Mouse (Mus musculus) Muller cell, postnatal 12 days (primary cell): ENCODE data around the gene Fcf1.
A peak's percentile ranks its signal among the peaks of the same experiment; 100 is the strongest.

Source experiments
- DNase-seq: peaks from one replicate; pipeline ENCODE4 v3.0.0-alpha.2; 2015; ENCODE audit errors: inconsistent ontology term

Fcf1 gene

GRCm38 (mm10) chr12:84970428-84971096 is at the start of gene Fcf1, which contains the start of gene Arel1:
Gene Fcf1, plus strand, starts transcription at chr12:84970897.
Gene Arel1, minus strand, starts transcription at chr12:84970900.
- DNase-seq, result peak; percentile 84

GRCm38 (mm10) chr12:84921881-84922419 is 48.7 kb upstream of the Fcf1 start:
- DNase-seq, result no peak

DNA sequence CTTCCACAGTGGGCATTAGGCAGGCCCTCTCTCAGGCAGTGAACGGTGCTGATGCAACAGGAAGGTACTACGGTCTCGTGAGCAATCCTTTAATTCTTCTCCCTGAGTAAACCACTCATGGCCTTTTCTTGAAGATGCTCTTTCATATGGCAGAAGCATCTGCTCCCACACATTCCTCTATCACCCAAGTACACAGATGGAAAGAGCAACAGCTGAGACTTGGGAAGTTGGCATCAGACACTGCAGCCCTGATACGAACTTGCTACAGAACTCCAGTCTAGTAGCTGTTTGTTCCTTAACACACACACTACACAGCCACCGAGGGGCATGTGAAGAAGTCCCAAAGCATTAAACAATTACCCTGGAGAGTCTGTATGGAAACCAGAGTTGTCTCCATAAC is 46.4 kb upstream of the Fcf1 start:
- DNase-seq, result no peak

GRCm38 (mm10) chr12:84926542-84926941 is 44.2 kb upstream of the Fcf1 start:
- no peak for DNase-seq

GRCm38 (mm10) chr12:84932210-84932609 is 38.5 kb upstream of the Fcf1 start:
- DNase-seq, result no peak

- no peak for DNase-seq
Measured at GRCm38 (mm10) chr12:84935343-84935742, 35.4 kb upstream of the Fcf1 start.

- DNase-seq, result no peak
Measured at GRCm38 (mm10) chr12:84939117-84939516, 31.6 kb upstream of the Fcf1 start.

DNA sequence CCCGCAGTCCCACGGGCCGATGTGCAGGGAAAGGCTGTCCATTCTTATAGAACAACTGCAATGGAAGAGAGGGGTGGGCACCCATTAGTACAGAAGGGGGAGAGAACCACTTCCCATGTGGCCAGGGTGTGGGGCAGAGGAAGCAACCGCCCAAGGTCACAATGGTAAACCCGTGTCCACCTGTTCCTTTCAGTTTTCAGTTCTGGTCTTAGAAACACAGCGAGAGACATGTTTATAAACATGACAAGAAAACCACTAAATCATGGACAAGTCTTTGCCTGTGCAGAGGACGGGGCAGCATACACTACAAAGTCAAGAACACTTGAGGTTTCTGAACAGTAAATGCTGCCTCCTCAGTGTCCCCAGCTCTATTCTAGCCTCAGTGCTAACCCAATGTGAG is 30.4 kb upstream of the Fcf1 start:
- no peak for DNase-seq

- no peak for DNase-seq
Measured at GRCm38 (mm10) chr12:84941717-84942116, 29.0 kb upstream of the Fcf1 start.

DNA sequence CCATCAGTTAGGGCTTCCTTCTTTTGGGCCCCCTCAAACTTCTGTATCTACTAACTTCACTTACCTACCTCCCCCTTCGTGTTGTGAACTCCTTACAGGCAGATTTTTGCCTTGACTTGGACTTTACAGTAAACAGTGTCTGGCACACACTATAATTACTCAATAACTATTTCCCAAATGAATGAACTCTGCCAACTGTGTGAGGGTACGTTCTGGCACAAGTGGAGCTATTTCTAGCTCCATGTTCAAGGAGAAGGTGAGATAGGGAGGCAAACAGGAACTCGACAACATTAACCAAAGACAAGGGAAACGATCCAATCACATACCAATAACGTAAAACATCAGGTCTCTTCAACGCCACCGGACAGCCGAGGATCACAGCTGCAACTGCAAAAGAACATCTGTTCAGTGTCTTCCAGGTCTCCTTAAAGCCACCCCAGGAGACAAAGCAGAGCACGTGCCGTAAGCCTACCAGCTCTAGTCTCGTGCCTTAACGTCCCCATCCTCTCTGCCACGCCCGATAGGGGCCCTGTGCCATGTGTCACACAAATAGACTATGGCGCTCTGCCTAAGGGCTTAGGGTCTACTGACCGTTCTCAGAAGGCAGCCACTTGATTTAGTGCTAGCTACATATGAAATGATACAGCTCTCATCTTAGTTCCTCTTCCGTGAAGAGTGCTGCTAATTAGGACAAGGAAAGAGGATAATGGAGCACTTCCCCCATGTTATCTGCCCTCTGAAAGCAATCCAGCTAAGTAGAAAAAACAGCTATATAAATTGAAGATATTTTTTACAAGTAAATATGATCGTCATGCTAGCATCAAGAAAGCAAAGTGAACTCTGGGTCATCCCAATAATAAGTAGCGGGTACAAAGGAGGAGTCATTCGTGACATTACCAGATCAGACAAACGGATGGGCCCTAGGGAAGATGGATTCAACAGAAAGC is 27.4 kb upstream of the Fcf1 start:
- DNase-seq, result no peak

DNA sequence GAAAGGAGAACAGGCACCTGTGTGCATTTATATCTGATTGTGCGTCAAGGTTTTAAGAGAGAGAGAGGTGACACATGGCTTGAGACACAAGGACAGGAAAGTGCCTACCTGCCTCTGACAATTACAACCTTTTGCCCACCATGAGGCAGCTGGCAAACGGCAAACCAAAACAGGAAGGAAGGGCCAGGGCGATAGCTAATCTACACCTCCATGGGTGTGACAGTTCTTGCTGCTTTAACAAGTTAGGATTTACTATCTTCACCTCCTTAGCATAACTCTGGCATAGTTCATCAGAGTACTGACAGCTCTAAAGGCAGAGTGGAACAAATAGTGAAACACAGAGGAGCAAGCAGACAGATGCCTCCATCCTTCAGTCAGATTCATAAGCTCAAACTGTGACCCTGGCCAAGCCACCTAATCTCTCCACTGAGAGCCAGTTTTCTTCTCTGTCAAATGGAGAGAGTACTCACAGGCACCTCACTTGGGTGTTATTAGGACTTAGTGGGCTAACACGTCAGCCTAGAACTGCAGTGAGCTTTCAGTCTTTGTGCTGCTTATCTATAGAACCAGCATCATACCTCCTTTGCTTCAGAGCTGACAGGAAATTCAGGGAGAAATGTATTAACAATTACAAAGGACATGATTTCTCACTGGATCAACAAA is 26.4 kb upstream of the Fcf1 start:
- no peak for DNase-seq

- DNase-seq, result no peak
Measured at GRCm38 (mm10) chr12:84944813-84945553, 25.7 kb upstream of the Fcf1 start.

GRCm38 (mm10) chr12:84947894-84948583 is 22.7 kb upstream of the Fcf1 start:
- DNase-seq, result no peak

GRCm38 (mm10) chr12:84948584-84949285 is 22.0 kb upstream of the Fcf1 start:
- no peak for DNase-seq

- no peak for DNase-seq
Measured at GRCm38 (mm10) chr12:84950763-84951162, 19.9 kb upstream of the Fcf1 start.

GRCm38 (mm10) chr12:84951531-84951930 is 19.2 kb upstream of the Fcf1 start:
- peak; percentile 53 for DNase-seq

DNA sequence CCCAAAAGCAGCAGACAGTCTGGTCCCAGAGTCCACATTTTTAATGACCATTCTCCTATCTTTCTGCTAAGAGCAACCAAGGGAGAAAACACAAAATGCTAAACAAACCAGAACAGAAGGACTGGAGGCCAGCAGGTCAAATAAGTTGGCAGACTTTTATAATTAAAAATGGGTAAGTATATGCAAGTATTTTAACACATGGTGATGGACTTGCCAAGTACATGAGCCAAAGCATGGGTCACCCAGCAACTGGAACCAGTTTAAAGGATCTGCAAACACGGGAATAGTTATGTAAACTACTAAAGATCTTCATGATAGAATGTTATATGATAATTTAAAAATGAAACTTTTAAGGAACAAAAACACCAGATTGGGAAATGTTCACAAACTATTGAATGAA is 18.3 kb upstream of the Fcf1 start:
- peak; percentile 62 for DNase-seq

- peak; percentile 60 for DNase-seq
Measured at GRCm38 (mm10) chr12:84956317-84956716, 14.4 kb upstream of the Fcf1 start.

DNA sequence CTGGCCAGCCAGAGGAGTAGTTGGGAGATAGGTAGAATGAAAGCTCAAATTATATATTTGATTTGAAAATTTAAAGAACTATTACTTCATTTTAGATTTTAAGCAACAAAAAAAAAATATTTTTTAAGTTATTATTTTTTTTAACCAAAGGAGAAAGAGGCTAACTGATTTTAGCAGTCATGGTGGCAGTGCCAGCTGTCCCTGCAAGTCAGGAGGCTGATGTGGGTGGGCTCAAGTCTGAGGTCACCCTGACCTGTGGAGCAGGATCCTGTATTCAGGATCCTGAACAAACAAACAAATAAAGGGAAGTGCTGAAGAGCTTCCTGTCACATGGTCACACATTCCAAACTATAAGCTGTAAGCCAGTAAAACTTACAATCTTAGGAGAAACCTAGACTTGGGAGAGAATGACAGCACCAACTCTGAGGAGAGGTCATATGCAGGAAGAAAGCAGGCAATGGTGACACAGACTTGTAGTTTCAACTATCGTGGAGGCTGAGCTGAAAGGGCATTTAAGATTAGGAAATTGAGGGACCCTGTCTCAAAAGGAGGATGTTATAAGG is 11.8 kb upstream of the Fcf1 start:
- DNase-seq, result no peak

DNA sequence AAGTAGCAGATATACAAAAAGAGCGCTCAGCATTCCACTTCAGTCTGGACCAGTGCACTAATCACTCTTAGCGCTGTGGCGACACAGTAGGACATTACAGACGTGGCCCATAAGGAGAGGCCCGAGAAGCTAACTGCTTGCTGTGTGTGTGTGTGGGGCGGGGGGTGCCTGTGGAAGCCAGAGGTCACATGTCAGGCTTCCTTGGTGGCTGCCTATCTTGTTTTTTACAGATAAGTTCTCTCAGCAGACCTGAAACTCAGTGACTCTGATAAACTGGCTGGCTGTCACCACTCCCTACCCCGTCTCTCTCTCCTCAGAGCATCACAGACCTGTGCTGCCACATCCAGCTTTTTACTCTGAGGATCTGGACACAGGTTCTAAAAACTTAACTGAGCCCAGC is 8.1 kb upstream of the Fcf1 start:
- DNase-seq, result no peak
